Mouse (Mus musculus) brain, embryonic 14.5 days (tissue): ENCODE measurements around the gene Fam151a.

Experiments used
- CTCF ChIP-seq: fragments of 200-500 bp; IDR thresholded peaks from 2 replicates; pipeline ENCODE4 v1.5.1; 2012; ENCODE audit warnings: inconsistent platforms, mild to moderate bottlenecking, moderate library complexity, borderline replicate concordance; ENCODE audit not compliant: insufficient read depth, insufficient read length; ENCODE audit errors: extremely low read depth
- POLR2A ChIP-seq: fragments of 200-500 bp; IDR thresholded peaks from 2 replicates; pipeline ENCODE4 v1.6.1; 2012; ENCODE audit warnings: mild to moderate bottlenecking, inconsistent platforms, borderline replicate concordance; ENCODE audit not compliant: poor library complexity, insufficient read depth, insufficient read length, severe bottlenecking; ENCODE audit errors: extremely low read depth

DNA sequence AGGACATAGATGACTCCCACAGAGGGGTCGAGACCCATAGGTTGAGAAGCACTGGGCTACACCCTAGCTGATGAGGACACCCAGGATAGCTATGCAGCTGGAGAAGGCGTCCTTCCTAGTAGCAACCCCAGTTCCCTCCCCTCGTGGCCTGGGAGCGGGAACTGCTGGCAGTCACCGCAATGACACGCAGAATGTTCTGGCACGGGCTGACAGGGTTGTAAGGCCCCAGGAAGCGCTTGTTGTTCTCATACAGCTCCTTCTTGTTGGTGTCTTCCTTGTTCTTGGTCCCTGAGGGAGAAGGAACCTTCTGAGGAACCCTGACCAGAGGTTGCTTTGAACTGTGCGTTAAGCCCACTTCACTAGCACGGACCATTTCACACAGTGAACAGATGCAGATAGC, 29.7 kb upstream of the Fam151a start:
- no peak for TF ChIP-seq CTCF
- TF ChIP-seq POLR2A = no peak
